Mouse (Mus musculus) left cerebral cortex, adult 9 months (tissue): ENCODE data around the gene Ptpn1.

Experiments used
- DNase-seq, 2 experiments: peaks; one replicate each; pipeline ENCODE4 v3.0.0; 2022; ENCODE audit warnings: low spot score in 2 of 2

Ptpn1 gene

DNA sequence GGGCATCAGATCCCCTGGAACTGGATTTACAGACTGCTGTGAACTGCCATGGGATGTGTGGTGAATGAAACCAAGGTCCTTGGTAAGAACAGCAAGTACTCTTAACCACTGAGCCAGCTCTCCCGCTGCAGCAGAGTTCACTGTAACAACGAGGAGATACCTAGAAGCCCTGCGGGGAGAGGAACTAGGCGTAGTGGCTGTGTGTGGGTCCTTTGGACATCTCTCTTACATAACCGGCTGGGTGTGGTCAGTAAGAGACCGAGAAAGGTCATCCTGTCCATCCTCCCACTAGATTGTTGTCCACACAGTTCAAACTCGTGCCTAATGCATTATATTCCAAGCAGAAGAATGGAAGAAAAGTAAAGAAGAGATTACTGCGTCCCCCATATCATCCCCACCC lies 10.0 kb upstream of the Ptpn1 start:
- DNase-seq, result no peak

GRCm38 (mm10) chr2:167924011-167924410 lies 7.8 kb upstream of the Ptpn1 start:
- no peak for DNase-seq

GRCm38 (mm10) chr2:167924803-167925604 lies 6.9 kb upstream of the Ptpn1 start:
- peak; percentile 62 to 88 for DNase-seq

- no peak for DNase-seq
These were observed 5.7 kb upstream of the Ptpn1 start for GRCm38 (mm10) chr2:167925841-167926800.

DNA sequence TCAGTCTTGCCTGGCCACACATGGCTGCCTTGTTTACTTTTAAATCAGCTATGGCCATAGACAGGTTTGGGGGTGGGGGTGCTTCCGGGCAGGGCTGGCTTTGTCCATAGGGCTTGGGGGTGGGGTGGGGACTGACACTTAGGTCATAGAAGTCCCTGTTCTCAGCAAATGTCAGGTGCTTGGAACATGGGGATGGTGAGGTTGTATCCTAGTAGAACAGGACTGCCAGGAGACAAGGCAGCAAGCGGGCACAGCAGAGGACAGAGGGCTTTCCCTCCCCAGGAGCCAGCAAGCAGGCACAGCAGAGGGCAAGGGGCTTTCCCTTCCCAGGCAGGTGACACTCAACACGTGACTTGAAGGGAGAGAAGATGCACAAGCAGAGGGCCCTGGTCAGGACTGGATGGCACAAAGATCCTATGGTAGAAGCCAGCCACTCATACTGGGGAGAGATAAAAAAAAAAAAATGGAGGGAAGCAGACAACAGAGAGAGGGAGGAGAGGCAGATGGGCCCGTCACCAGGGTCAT lies 3.8 kb upstream of the Ptpn1 start:
- no peak for DNase-seq

GRCm38 (mm10) chr2:167928972-167929371 lies 2.9 kb upstream of the Ptpn1 start:
- DNase-seq, result no peak

- DNase-seq, result no peak
These were observed 882 bp upstream of the Ptpn1 start for GRCm38 (mm10) chr2:167930975-167931374.

GRCm38 (mm10) chr2:167932727-167933231 lies 922 bp downstream of the Ptpn1 start:
- no peak for DNase-seq

- peak in 1 of 2 experiments; percentile 44 for DNase-seq
These were observed 1.5 kb downstream of the Ptpn1 start for GRCm38 (mm10) chr2:167933397-167933796.

DNA sequence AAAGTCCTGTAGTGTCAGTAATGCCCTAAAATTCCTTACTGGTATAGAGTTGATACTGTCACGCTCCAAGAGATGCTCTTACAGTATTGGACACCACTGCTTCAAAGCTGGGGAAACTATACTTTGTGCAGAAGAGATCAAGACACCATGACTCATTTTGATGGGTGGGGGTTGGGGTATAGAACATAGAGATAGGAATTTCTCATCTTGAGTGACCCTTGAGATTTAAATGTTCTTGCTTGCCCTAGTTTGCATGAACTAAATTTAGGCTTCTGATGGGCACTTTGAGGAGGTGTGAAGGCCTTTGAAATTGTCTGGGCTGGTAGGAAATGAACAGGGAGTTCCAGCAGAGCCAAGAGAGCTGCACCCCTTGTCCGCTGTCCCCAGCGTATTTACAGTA lies 4.1 kb downstream of the Ptpn1 start:
- DNase-seq, result no peak

- no peak for DNase-seq
These were observed 6.9 kb downstream of the Ptpn1 start for GRCm38 (mm10) chr2:167938786-167939185.

DNA sequence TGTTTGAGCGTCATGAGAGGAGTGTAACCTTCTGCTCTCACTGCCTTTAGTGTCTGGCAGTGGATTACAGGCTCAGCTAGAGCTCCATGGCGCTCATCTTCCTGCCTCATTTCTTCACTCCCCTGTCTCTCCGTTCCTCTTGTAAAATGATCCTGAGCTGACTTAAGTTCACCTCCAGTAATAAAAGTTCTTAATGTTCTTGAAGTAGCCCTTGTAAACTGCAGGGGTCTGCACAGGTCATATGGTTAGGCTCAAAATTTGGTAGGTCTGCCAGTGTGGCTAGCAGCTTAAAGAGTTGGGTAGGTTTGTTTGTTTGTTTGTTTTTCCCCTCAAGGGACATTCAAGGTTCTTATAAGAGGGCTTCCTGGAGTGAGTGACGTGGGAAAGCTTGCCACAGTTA lies 7.3 kb downstream of the Ptpn1 start:
- DNase-seq, result no peak

GRCm38 (mm10) chr2:167939632-167940399 lies 8.0 kb downstream of the Ptpn1 start:
- DNase-seq, result no peak

- no peak for DNase-seq
These were observed 8.8 kb downstream of the Ptpn1 start for GRCm38 (mm10) chr2:167940636-167941035.

GRCm38 (mm10) chr2:167941320-167941719 lies 9.5 kb downstream of the Ptpn1 start:
- no peak for DNase-seq

DNA sequence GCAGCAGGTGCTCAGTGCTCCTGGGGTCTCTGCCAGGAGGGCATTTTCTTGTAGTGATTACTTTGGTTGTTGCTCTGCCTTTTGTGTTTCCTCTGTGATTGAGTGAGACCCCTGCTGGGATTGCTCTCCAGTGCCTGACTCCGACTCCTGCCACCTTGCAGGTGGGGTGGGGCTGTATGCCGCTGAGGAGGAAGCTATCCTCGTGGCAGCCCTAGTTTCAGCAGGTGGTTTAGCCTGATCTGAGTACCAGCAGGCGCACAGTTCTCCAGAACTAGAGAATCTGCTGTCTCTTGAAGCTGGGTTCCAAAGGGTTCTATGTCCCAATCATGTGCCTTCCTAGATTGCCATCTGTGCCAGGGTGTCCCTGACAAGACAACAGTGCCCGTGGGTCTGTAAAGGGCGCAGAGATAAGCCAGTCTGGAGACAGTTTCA lies 9.9 kb downstream of the Ptpn1 start:
- DNase-seq, result no peak

DNA sequence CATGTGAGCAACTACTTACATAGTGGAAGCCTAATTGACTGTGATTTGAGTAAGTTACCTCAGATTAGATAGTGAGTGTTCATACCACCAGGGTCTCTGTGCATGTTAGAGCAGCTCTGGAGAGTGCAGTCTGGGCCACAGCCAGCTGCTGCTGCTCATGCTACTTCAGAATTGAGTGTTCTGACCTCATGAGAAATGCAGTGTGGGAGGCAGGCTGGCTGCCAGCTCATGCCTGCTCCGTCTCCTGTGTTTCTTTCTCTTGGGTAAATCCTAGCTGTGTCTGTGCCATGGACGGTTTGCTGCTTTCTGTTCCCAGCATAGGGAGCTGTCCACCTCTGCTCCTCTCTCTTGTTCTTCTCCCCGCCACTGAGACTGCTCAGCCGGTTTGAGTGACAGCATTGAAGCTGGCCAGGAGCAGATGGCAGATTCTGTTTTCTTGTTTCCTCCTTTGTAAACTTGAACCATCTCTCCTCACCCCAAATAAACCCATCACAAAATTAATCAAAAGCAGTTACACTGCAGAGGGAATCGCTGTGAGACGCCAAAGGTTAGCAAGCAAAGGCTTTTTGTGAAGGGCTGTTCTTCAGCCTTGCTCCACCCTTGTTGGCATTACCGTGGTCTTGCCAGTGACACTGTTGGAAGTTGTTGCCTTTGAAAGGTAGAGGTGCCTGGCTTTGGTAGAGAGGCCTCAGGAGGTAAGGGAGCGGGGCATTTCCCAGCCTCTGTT lies 10.5 kb downstream of the Ptpn1 start:
- peak; percentile 60 to 85 for DNase-seq

GRCm38 (mm10) chr2:167942926-167943633 lies 11.2 kb downstream of the Ptpn1 start:
- DNase-seq, result no peak

- no peak for DNase-seq
These were observed 12.3 kb downstream of the Ptpn1 start for GRCm38 (mm10) chr2:167944193-167944592.

DNA sequence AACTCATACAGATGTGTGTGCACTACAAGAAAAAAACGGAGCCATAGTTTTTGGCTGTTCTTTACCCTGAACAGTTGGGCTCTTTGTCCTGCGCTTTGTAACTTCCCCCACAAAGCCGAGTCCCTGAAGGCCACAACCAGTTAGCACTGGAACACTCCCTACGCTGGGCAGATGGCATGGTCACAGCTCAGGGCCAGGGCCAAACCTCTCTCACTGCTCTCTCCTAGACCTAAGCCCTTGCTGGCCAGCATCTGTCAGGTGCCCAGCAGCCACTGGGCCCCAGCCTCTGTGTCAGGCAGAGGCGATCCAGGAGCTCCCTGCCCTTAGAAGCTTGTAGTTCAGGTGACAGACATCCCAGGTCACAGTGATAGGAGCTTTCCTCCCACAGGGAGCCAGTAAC lies 13.6 kb downstream of the Ptpn1 start:
- no peak for DNase-seq
